In genomic region chr2:158687804-158688241, GRCm38 (mm10) we compare ENCODE assay signal across 7 mouse cellular contexts. TPM values are rescaled to one million over a fixed set of nuclear protein-coding genes. Genes with fewer than 3 reads are reported as not detected.
DNase-seq lines count a peak whose midpoint lies in the region; ATAC-seq and TF ChIP-seq lines count a peak whose summit lies in the region.

No protein-coding gene starts in this region.

- 59% methylated on average over 25 of the region's 25 CpGs for WGBS in midbrain, embryonic 13.5 days
- WGBS in midbrain, embryonic 15.5 days = 55% methylated on average over 25 of the region's 25 CpGs
- WGBS in kidney, embryonic 14.5 days = 22% methylated on average over 25 of the region's 25 CpGs
- 26% methylated on average over 25 of the region's 25 CpGs for WGBS in lung, postnatal 0 days
- WGBS in thymus, adult 2 months = 23% methylated on average over 25 of the region's 25 CpGs

- ATAC-seq in midbrain, embryonic 13.5 days = no peak
- ATAC-seq in midbrain, embryonic 15.5 days (replicated peaks) = no peak
- ATAC-seq in kidney, embryonic 14.5 days (ENCODE audit: low FRiP score, low TSS enrichment) = peak; percentile 45; the same call in 1 of the 2 replicates
- ATAC-seq in lung, postnatal 0 days = peak; percentile 80

- no peaks in the 10 kb centered on the region for H3K36me3 ChIP-seq in midbrain, embryonic 13.5 days
- no peaks in the 10 kb centered on the region for H3K36me3 ChIP-seq in midbrain, embryonic 15.5 days (replicated peaks)
- no peaks in the 10 kb centered on the region for H3K36me3 ChIP-seq in kidney, embryonic 14.5 days (ENCODE audit: control insufficient read depth, insufficient read depth, low read length)
- no peaks in the 10 kb centered on the region for H3K36me3 ChIP-seq in lung, postnatal 0 days (ENCODE audit: insufficient read depth, low read length)
- no peaks in the 10 kb centered on the region for H3K36me3 ChIP-seq in thymus, adult 2 months (ENCODE audit: control insufficient read depth, insufficient read depth, low read length)

- H3K4me3 ChIP-seq in midbrain, embryonic 13.5 days (replicated peaks) = no peak overlapping the region
- no peak overlapping the region for H3K4me3 ChIP-seq in midbrain, embryonic 15.5 days
- no peak overlapping the region; the same call in 1 of the 2 replicates for H3K4me3 ChIP-seq in kidney, embryonic 14.5 days (ENCODE audit: low read length)
- no peak overlapping the region for H3K4me3 ChIP-seq in lung, postnatal 0 days (ENCODE audit: low read depth, low read length)
- peak overlapping the region; percentile 28 for H3K4me3 ChIP-seq in thymus, adult 2 months (ENCODE audit: control insufficient read depth, insufficient read depth, low read length)

- 0 out of 2 replicates have a peak, but pooled peaks have one; percentile 53 for TF ChIP-seq EP300 in lung, postnatal 0 days (IDR thresholded peaks at IDR 0.05)

- TF ChIP-seq CTCF in lung, postnatal 0 days (IDR thresholded peaks at IDR 0.05) = no peak
- TF ChIP-seq CTCF in thymus, adult 2 months (IDR thresholded peaks at IDR 0.05; ENCODE audit: borderline replicate concordance, control insufficient read depth, extremely low read depth, insufficient read depth, low read length, poor library complexity) = no peak

- H3K27me3 ChIP-seq in midbrain, embryonic 13.5 days = no peaks in the 10 kb centered on the region
- no peaks in the 10 kb centered on the region for H3K27me3 ChIP-seq in midbrain, embryonic 15.5 days (replicated peaks)
- no peaks in the 10 kb centered on the region for H3K27me3 ChIP-seq in kidney, embryonic 14.5 days (ENCODE audit: control insufficient read depth, insufficient read depth, low read length)
- no peaks in the 10 kb centered on the region for H3K27me3 ChIP-seq in lung, postnatal 0 days (replicated peaks; ENCODE audit: insufficient read depth, low read length)
- H3K27me3 ChIP-seq in thymus, adult 2 months (ENCODE audit: control insufficient read depth, insufficient read depth, low read length) = no peaks in the 10 kb centered on the region

- no peak overlapping the region for H3K27ac ChIP-seq in midbrain, embryonic 13.5 days
- no peak overlapping the region for H3K27ac ChIP-seq in midbrain, embryonic 15.5 days
- peak overlapping the region; percentile 47; the same call in 1 of the 2 replicates for H3K27ac ChIP-seq in kidney, embryonic 14.5 days (ENCODE audit: low read depth, low read length)
- no peak overlapping the region for H3K27ac ChIP-seq in lung, postnatal 0 days (ENCODE audit: low read length)
- peak overlapping the region; percentile 63 for H3K27ac ChIP-seq in thymus, adult 2 months (ENCODE audit: control insufficient read depth, insufficient read depth, low read length)

- 0 out of 2 replicates have a peak overlapping the region, but pooled peaks have one; percentile 3 for H3K4me2 ChIP-seq in midbrain, embryonic 13.5 days (replicated peaks)
- no peak overlapping the region for H3K4me2 ChIP-seq in midbrain, embryonic 15.5 days
- H3K4me2 ChIP-seq in kidney, embryonic 14.5 days (replicated peaks; ENCODE audit: low read depth, low read length) = peak overlapping the region; percentile 34
- peak overlapping the region; percentile 28 for H3K4me2 ChIP-seq in lung, postnatal 0 days (replicated peaks; ENCODE audit: low read depth, low read length)

- H3K9ac ChIP-seq in midbrain, embryonic 13.5 days (replicated peaks) = no peak overlapping the region
- no peak overlapping the region for H3K9ac ChIP-seq in midbrain, embryonic 15.5 days
- H3K9ac ChIP-seq in kidney, embryonic 14.5 days (ENCODE audit: low read depth, low read length) = peak overlapping the region; percentile 23; the same call in 1 of the 2 replicates
- H3K9ac ChIP-seq in lung, postnatal 0 days (replicated peaks; ENCODE audit: low read depth) = no peak overlapping the region

- peaks cover 29% of the 10 kb centered on the region for H3K4me1 ChIP-seq in midbrain, embryonic 13.5 days (replicated peaks)
- peaks cover 29% of the 10 kb centered on the region for H3K4me1 ChIP-seq in midbrain, embryonic 15.5 days
- peaks cover 23% of the 10 kb centered on the region for H3K4me1 ChIP-seq in kidney, embryonic 14.5 days (ENCODE audit: control insufficient read depth, insufficient read depth, low read length)
- H3K4me1 ChIP-seq in lung, postnatal 0 days (ENCODE audit: insufficient read depth, low read depth, low read length) = no peaks in the 10 kb centered on the region
- peaks cover 58% of the 10 kb centered on the region for H3K4me1 ChIP-seq in thymus, adult 2 months (replicated peaks; ENCODE audit: control insufficient read depth, insufficient read depth, low read length)

- TF ChIP-seq POLR2A in thymus, adult 2 months (IDR thresholded peaks at IDR 0.05; ENCODE audit: control insufficient read depth, extremely low read depth, insufficient read depth, low read length, poor library complexity) = 0 out of 2 replicates have a peak, but pooled peaks have one; percentile 14

- no peaks in the 10 kb centered on the region for H3K9me3 ChIP-seq in midbrain, embryonic 13.5 days
- no peaks in the 10 kb centered on the region for H3K9me3 ChIP-seq in midbrain, embryonic 15.5 days
- no peaks in the 10 kb centered on the region for H3K9me3 ChIP-seq in kidney, embryonic 14.5 days (ENCODE audit: control insufficient read depth, low read length)
- no peaks in the 10 kb centered on the region for H3K9me3 ChIP-seq in lung, postnatal 0 days (ENCODE audit: low read length)

- DNase-seq in adrenal gland, postnatal 36 days = peak; percentile 61 to 74
- DNase-seq in heart, adult 8-10 months (ENCODE audit: low spot score) = peak; percentile 74
- DNase-seq in lung, postnatal 0 days (ENCODE audit: low spot score) = peak; percentile 64
- DNase-seq in thymus, adult 2 months = peak; percentile 80

RNA-seq across cellular contexts. Expression of gene Ppp1r16b, which starts 22.6 kb away (rescaled TPM):
- 8.4 and 8.7 TPM in 2 replicates for polyA plus RNA-seq in midbrain, embryonic 13.5 days (2015; fragmentation: Nextera tagmentation; extraction: Ambion mirVana)
- 21.0 and 23.4 TPM in 2 replicates for polyA plus RNA-seq in midbrain, embryonic 15.5 days (2015; fragmentation: Nextera tagmentation; extraction: Ambion mirVana)
- total RNA-seq in adrenal gland, postnatal 36 days (2021) = 10 to 100 TPM in 1 of 2 experiments, 1 to 10 TPM in 1; 8.8 to 14.1 TPM
- 10 to 100 TPM in 2 of 4 experiments, 1 to 10 TPM in 2; 7.8 to 12.3 (median 10.1) TPM for total RNA-seq in heart, adult 8-10 months (2022)
- 16.6 and 17.3 TPM in 2 replicates for polyA plus RNA-seq in kidney, embryonic 14.5 days (2014; fragmentation: Nextera tagmentation; extraction: Ambion mirVana)
- polyA plus RNA-seq in lung, postnatal 0 days (2015; fragmentation: Nextera tagmentation; extraction: Ambion mirVana) = 30.6 and 48.6 TPM in 2 replicates
- polyA plus RNA-seq in thymus, adult 2 months (2012; rRNA removed) = 55.8 and 61.4 TPM in 2 replicates

Comparison
In these comparisons a context has a peak if more than half of its experiments do, and no peak if none do; other contexts are left out.
1. ATAC-seq: peak in kidney, embryonic 14.5 days (single experiment) and lung, postnatal 0 days (single experiment); none in midbrain, embryonic 13.5 days (single experiment) and midbrain, embryonic 15.5 days (single experiment).
2. H3K27ac ChIP-seq: peak in kidney, embryonic 14.5 days (single experiment) and thymus, adult 2 months (single experiment); none in midbrain, embryonic 13.5 days (single experiment), midbrain, embryonic 15.5 days (single experiment) and lung, postnatal 0 days (single experiment).
3. Peak in every context shown above with its lines, with median percentiles within 50 percentile points of each other: DNase-seq.